Mouse (Mus musculus) hindbrain, postnatal 0 days (tissue): Measurements from ENCODE around the gene Cklf. TPM values are rescaled to one million over a fixed set of nuclear protein-coding genes. Genes with fewer than 3 reads are reported as not detected.
A peak's percentile ranks its signal among the peaks of the same experiment; 100 is the strongest.

Experiments
- ATAC-seq: fragments of 200-750 bp; cut with Nextera tagmentation; 2 replicates; pipeline ENCODE4 v1.8.0; 2017; ENCODE audit warnings: mild to moderate bottlenecking, moderate TSS enrichment, moderate library complexity
- DNase-seq: peaks from one replicate; pipeline ENCODE4 v3.0.0-alpha.2; 2015; ENCODE audit warnings: low spot score
- H3K27ac ChIP-seq: fragments of 300-500 bp; sonication (generic); 2 replicates; pipeline ENCODE4 v1.5.1; 2014; ENCODE audit warnings: mild to moderate bottlenecking
- H3K27me3 ChIP-seq: fragments of 300-500 bp; sonication (generic); 2 replicates; pipeline ENCODE4 v1.6.1; 2014; ENCODE audit warnings: low read length, mixed read lengths; ENCODE audit not compliant: insufficient read depth
- H3K36me3 ChIP-seq: fragments of 300-500 bp; sonication (generic); 2 replicates; pipeline ENCODE4 v1.6.1; 2014; ENCODE audit warnings: low read length, mixed read lengths; ENCODE audit not compliant: insufficient read depth
- H3K4me1 ChIP-seq: fragments of 300-500 bp; sonication (generic); 2 replicates; pipeline ENCODE4 v1.6.1; 2014; ENCODE audit warnings: antibody characterized with exemption, low read length, mixed read lengths; ENCODE audit not compliant: insufficient read depth
- H3K4me2 ChIP-seq: fragments of 300-500 bp; sonication (generic); 2 replicates; pipeline ENCODE4 v1.6.1; 2014; ENCODE audit warnings: low read depth, mild to moderate bottlenecking, low read length, moderate library complexity, mixed read lengths
- H3K4me3 ChIP-seq: fragments of 300-500 bp; sonication (generic); 2 replicates; pipeline ENCODE4 v1.5.1; 2014; ENCODE audit warnings: low read length
- H3K9ac ChIP-seq: fragments of 300-500 bp; sonication (generic); replicated peaks from 2 replicates; pipeline ENCODE4 v1.6.1; 2014; ENCODE audit warnings: mild to moderate bottlenecking, low read length, moderate library complexity, mixed read lengths
- H3K9me3 ChIP-seq: fragments of 300-500 bp; sonication (generic); 2 replicates; pipeline ENCODE4 v1.6.1; 2016; ENCODE audit warnings: low read length, mixed read lengths
- CTCF ChIP-seq: IDR thresholded peaks from 2 replicates; pipeline ENCODE4 v1.5.1; 2016; ENCODE audit warnings: antibody characterized with exemption, control low read depth, low read depth
- WGBS: fragments of 180-500 bp; shearing (Covaris S2); extraction: QIAGEN DNeasy Blood & Tissue Kit; methylation state at CpG from one replicate; pipeline ENCODE4 v1.1.7; 2014; 5-methylcytosine and 5-hydroxymethylcytosine counted together
- polyA plus RNA-seq: library from polyadenylated mRNA; unstranded; fragments of >200 nt; fragmentation: Nextera tagmentation; extraction: Ambion mirVana; gene quantifications from 2 replicates; pipeline ENCODE4 v1.2.1, GENCODE M21; 2015
- total RNA-seq: library from RNA; depleted of rRNA; stranded (reverse); fragments of >200 nt; gene quantifications from 2 replicates; pipeline ENCODE4 v1.2.3, GENCODE M21; 2014

The Cklf gene
- total and polyA plus RNA-seq, 2 experiments from 2014 or later = 33.6 to 34.3 TPM

DNA sequence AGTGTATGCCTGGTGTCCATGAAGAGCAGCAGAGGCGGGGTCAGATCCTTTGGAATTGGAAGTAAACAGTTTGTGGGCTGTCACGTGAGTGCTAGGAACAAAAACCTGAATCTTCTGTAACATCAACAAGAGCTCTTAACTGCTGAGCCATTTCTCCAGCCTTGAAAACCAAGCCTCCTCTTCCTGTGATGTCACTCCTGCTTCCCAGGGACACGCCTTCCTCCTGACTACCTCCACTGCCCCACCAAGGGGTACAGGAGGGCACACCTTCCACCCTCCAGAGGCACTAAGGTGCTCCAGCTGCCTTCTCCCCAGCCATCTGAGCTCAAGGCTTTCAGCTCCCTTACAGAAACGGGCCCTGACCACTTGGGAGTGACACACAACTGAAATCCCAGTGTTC is 4.0 kb upstream of the Cklf start:
- no peak overlapping the region for H3K27ac ChIP-seq
- peaks cover 24% of the 10 kb centered on the region for H3K36me3 ChIP-seq
- no peak for ATAC-seq
- H3K4me3 ChIP-seq = no peak overlapping the region
- H3K4me2 ChIP-seq = no peak overlapping the region
- DNase-seq = no peak
- H3K9me3 ChIP-seq = no peaks in the 10 kb centered on the region
- no peaks in the 10 kb centered on the region for H3K27me3 ChIP-seq
- no peak overlapping the region for H3K9ac ChIP-seq
- no peak for TF ChIP-seq CTCF
- WGBS = 87% methylated on average over 4 of the region's 4 CpGs
- peaks cover 4% of the 10 kb centered on the region for H3K4me1 ChIP-seq

DNA sequence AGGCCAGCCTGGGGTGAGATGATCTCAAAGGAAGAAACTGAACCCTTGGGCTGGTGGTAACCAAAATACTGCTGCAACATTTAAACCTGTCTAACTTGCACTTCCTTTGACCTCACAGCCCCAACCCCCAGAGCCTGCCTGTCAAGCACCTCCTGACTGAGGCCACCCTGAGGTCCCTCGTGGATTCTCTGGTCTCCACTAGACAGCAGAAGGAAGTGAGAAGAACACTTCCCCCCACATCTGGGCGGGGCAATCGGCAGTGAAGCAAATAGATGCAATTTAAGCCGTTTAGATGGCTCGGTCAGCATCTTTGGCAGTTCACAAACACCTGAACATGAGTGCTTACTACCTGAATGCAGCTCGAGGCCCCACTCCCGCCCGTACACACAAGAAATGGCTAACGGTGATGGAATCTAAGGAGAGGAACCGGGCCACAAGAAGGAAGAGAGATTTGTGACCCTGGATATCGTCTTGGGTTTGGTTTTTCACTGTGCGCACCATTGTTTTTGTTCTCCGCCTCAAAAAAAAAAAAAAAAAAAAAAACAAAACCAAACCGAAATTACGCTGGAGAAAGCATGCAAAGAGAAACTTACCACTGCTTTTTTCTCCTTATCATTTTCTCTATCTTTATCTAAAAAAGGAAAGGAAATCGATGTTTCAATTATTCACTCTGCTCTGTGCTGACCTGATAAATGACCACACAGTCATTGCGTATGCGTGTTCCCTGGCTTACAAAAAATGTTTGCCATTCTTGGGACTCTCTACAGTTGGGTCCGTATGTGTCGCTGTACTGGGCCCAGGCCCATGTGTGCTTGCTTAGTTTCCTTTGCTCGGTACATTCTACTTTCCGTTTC is 3.4 kb upstream of the Cklf start:
- H3K4me1 ChIP-seq = peaks cover 6% of the 10 kb centered on the region
- H3K4me2 ChIP-seq = peak overlapping the region; percentile 82
- DNase-seq = no peak
- H3K27ac ChIP-seq = peak overlapping the region; percentile 81; the same call in 1 of the 2 replicates
- no peaks in the 10 kb centered on the region for H3K9me3 ChIP-seq
- peak overlapping the region; percentile 92 for H3K4me3 ChIP-seq
- 72% methylated on average over 22 of the region's 22 CpGs for WGBS
- TF ChIP-seq CTCF = no peak
- H3K36me3 ChIP-seq = peaks cover 17% of the 10 kb centered on the region
- H3K9ac ChIP-seq = peak overlapping the region; percentile 89
- no peak for ATAC-seq
- H3K27me3 ChIP-seq = no peaks in the 10 kb centered on the region

DNA sequence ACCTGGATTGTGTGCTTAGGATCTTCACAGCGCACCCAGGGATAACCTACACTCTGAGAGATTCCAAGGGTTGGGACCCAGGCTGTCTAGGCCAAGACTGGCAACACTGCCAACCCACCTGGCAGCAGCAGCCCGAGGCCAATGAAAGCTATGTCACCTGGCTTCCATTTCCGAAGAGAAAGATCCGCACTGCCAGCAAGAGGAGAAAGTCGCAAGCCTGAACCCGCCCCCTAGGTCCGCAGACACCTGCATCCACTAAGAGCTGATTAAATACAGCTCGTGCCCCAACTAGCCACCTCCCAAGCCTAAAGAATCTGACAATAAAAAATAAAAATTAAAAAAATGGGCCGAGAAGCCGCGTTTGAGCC is 2.8 kb upstream of the Cklf start:
- Histone ChIP-seq H3K9me3 (no peaks in the 10 kb centered on the region), H3K27ac (peak overlapping the region; percentile 81), H3K4me2 (peak overlapping the region; percentile 82), H3K4me1 (peaks cover 6% of the 10 kb centered on the region), H3K36me3 (peaks cover 11% of the 10 kb centered on the region), H3K27me3 (no peaks in the 10 kb centered on the region), H3K9ac (peak overlapping the region; percentile 89), H3K4me3 (peak overlapping the region; percentile 92)
- WGBS = 4% methylated on average over 11 of the region's 11 CpGs
- no peak for TF ChIP-seq CTCF
- DNase-seq (peak; percentile 12), ATAC-seq (peak; percentile 10; the same call in 1 of the 2 replicates)

DNA sequence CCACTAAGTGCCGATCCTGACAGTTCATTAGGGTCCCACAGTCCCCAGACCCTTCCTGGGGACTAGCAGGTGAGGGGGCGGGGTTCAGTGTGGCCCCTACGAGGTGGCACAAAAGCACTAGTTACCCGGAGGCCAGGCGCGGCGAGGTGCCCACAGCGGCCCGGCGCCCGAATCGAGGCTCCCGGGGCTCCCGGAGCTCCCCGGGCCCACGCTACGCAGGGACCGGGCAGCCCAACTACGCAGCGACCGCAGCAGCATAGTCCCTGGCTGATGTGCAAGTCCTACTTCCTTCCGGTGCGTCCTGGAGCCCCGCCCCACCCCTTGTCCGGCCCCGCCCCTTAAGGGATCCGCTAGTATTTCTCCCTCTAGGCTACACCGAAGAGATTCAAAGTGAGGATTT is 2.4 kb upstream of the Cklf start, which contains the start of gene Tk2:
TSS of gene Tk2 (minus strand) at position 283 of the 400 bp plus-strand sequence.
- H3K36me3 ChIP-seq = peaks cover 7% of the 10 kb centered on the region; the same call in 1 of the 2 replicates
- ATAC-seq (peak; percentile 94), DNase-seq (peak; percentile 89)
- peak within 1 kb of the TSS; percentile 92 for H3K4me3 ChIP-seq
- H3K27ac ChIP-seq = peak within 1 kb of the TSS; percentile 81
- TF ChIP-seq CTCF = no peak
- peak within 1 kb of the TSS; percentile 89 for H3K9ac ChIP-seq
- H3K9me3 ChIP-seq = no peaks in the 10 kb centered on the region
- WGBS = under 1% methylated on average over 28 of the region's 28 CpGs
- peaks cover 6% of the 10 kb centered on the region for H3K4me1 ChIP-seq
- H3K4me2 ChIP-seq = peak within 1 kb of the TSS; percentile 82
- H3K27me3 ChIP-seq = no peaks in the 10 kb centered on the region

- Histone ChIP-seq H3K4me1 (peaks cover 6% of the 10 kb centered on the region), H3K27me3 (no peaks in the 10 kb centered on the region), H3K4me3 (no peak overlapping the region), H3K9me3 (no peaks in the 10 kb centered on the region), H3K9ac (no peak overlapping the region), H3K27ac (no peak overlapping the region), H3K4me2 (no peak overlapping the region), H3K36me3 (no peaks in the 10 kb centered on the region)
- 88% methylated on average over 7 of the region's 7 CpGs for WGBS
- DNase-seq (no peak), ATAC-seq (no peak)
- TF ChIP-seq CTCF = no peak
Observed at GRCm38 (mm10) chr8:104249442-104249996, 1.1 kb upstream of the Cklf start.

- Histone ChIP-seq H3K27me3 (no peaks in the 10 kb centered on the region), H3K9me3 (no peaks in the 10 kb centered on the region), H3K4me2 (peak overlapping the region; percentile 92), H3K4me1 (peaks cover 6% of the 10 kb centered on the region), H3K36me3 (no peaks in the 10 kb centered on the region), H3K27ac (no peak overlapping the region), H3K4me3 (peak overlapping the region; percentile 72), H3K9ac (peak overlapping the region; percentile 40; the same call in 1 of the 2 replicates)
- no peak for TF ChIP-seq CTCF
- ATAC-seq (no peak), DNase-seq (no peak)
- under 1% methylated on average over 7 of the region's 7 CpGs for WGBS
Observed at GRCm38 (mm10) chr8:104251461-104251860, 800 bp downstream of the Cklf start.
